Mouse (Mus musculus) kidney, embryonic 14.5 days (tissue): ENCODE measurements at regions not wholly inside any gene's neighbourhood (a gene's known extent, or its start where the extent isn't known, plus 50 kb on each side); places are given as distances from the start of the nearest gene placed in this dataset.
A peak's percentile ranks its signal among the peaks of the same experiment; 100 is the strongest.

Experiments
- ATAC-seq: fragments of 200-750 bp; cut with Nextera tagmentation; 2 replicates; pipeline ENCODE4 v1.8.0; 2017; ENCODE audit warnings: moderate number of reproducible peaks, mild to moderate bottlenecking, moderate TSS enrichment, moderate library complexity; ENCODE audit not compliant: low FRiP score, low TSS enrichment
- H3K27ac ChIP-seq: fragments of 300-500 bp; sonication (generic); 2 replicates; pipeline ENCODE4 v1.5.1; 2014; ENCODE audit warnings: low read depth, mild to moderate bottlenecking, low read length, moderate library complexity, mixed read lengths
- H3K27me3 ChIP-seq: fragments of 300-500 bp; sonication (generic); 2 replicates; pipeline ENCODE4 v1.6.1; 2014; ENCODE audit warnings: mild to moderate bottlenecking, low read length; ENCODE audit not compliant: control insufficient read depth, insufficient read depth
- H3K36me3 ChIP-seq: fragments of 300-500 bp; sonication (generic); 2 replicates; pipeline ENCODE4 v1.6.1; 2014; ENCODE audit warnings: low read length, mixed read lengths; ENCODE audit not compliant: control insufficient read depth, insufficient read depth
- H3K4me1 ChIP-seq: fragments of 300-500 bp; sonication (generic); 2 replicates; pipeline ENCODE4 v1.6.1; 2014; ENCODE audit warnings: low read length, mixed read lengths; ENCODE audit not compliant: control insufficient read depth, insufficient read depth
- H3K4me2 ChIP-seq: fragments of 300-500 bp; sonication (generic); replicated peaks from 2 replicates; pipeline ENCODE4 v1.6.1; 2014; ENCODE audit warnings: low read depth, mild to moderate bottlenecking, low read length
- H3K4me3 ChIP-seq: fragments of 300-500 bp; sonication (generic); 2 replicates; pipeline ENCODE4 v1.5.1; 2014; ENCODE audit warnings: mild to moderate bottlenecking, low read length
- H3K9ac ChIP-seq: fragments of 300-500 bp; sonication (generic); 2 replicates; pipeline ENCODE4 v1.6.1; 2014; ENCODE audit warnings: low read depth, mild to moderate bottlenecking, low read length, moderate library complexity
- H3K9me3 ChIP-seq: fragments of 300-500 bp; sonication (generic); 2 replicates; pipeline ENCODE4 v1.6.1; 2016; ENCODE audit warnings: low read length; ENCODE audit not compliant: control insufficient read depth
- WGBS: fragments of 180-500 bp; shearing (Covaris S2); extraction: QIAGEN DNeasy Blood & Tissue Kit; methylation state at CpG from one replicate; pipeline ENCODE4 v1.1.7; 2014; 5-methylcytosine and 5-hydroxymethylcytosine counted together

- no peak for ATAC-seq
- Histone ChIP-seq H3K27me3 (no peaks in the 10 kb centered on the region), H3K4me1 (no peaks in the 10 kb centered on the region), H3K9ac (no peak overlapping the region), H3K27ac (no peak overlapping the region), H3K4me3 (no peak overlapping the region), H3K36me3 (no peaks in the 10 kb centered on the region), H3K9me3 (0 out of 2 replicates have a peak, but pooled peaks cover 3% of the 10 kb centered on the region), H3K4me2 (no peak overlapping the region)
- WGBS, result 68% methylated on average over 17 of the region's 17 CpGs
Observed at GRCm38 (mm10) chr2:173930606-173931177, 145.4 kb upstream of the Stx16 start.

- no peak for ATAC-seq
- 0 out of 2 replicates have a peak, but pooled peaks cover 3% of the 10 kb centered on the region for H3K9me3 ChIP-seq
- H3K4me3 ChIP-seq, result no peak overlapping the region
- no peak overlapping the region for H3K9ac ChIP-seq
- WGBS, result 83% methylated on average over 5 of the region's 5 CpGs
- no peaks in the 10 kb centered on the region for H3K36me3 ChIP-seq
- no peak overlapping the region for H3K4me2 ChIP-seq
- no peak overlapping the region for H3K27ac ChIP-seq
- H3K4me1 ChIP-seq, result peaks cover 7% of the 10 kb centered on the region
- no peaks in the 10 kb centered on the region for H3K27me3 ChIP-seq
Observed at GRCm38 (mm10) chr2:173935706-173936105, 140.4 kb upstream of the Stx16 start.

DNA sequence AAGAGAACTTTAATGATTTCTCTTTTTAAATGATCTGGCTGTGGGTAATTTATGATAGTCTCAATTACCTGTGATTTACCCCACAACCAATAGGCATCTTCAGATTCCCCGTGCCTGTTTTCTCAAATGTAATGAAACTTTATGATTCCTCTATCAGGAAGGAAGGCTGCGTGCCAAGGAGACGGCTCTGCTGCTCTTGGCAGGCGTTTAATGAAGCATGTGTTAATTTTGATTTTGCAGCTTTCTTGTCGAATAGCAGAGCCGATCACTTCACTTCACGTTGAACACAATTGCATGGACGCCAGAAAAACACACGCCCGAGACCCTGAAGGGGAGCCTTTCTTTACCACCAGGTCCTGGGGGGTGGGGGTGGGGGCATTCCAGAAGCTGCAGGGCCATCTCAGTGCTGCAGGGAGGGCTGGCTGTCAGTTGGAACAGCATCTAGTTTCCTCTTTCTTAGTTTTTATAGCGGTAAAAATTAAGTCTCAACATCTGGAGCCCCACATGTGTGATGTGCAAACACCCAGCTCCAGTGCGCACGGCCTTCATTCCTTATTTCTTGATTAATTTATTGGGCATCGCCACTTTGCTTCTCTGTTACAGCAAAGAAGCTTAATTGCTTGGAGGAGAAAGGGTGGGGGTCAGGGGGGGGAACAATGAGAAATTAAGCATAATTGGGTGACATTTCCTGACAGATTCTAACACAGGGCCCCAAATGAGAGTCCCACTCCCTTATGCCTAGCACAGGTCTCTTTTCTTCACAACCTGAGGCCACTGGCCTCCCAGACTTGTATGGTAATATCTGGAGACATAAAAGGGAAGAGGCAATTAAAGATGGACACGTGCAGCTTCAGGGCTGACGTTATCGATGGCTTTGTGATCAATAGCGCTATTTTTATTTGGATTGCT, 138.3 kb upstream of the Stx16 start:
- Histone ChIP-seq H3K4me2 (peak overlapping the region; percentile 20; the same call in 1 of the 2 replicates), H3K27ac (no peak overlapping the region), H3K9me3 (0 out of 2 replicates have a peak, but pooled peaks cover 3% of the 10 kb centered on the region), H3K9ac (no peak overlapping the region), H3K4me1 (peaks cover 7% of the 10 kb centered on the region), H3K27me3 (no peaks in the 10 kb centered on the region), H3K4me3 (no peak overlapping the region), H3K36me3 (no peaks in the 10 kb centered on the region)
- ATAC-seq, result peak; percentile 41; the same call in 1 of the 2 replicates
- WGBS, result 22% methylated on average over 18 of the region's 18 CpGs

- peak overlapping the region; percentile 20; the same call in 1 of the 2 replicates for H3K4me2 ChIP-seq
- 11% methylated on average over 11 of the region's 11 CpGs for WGBS
- H3K36me3 ChIP-seq, result no peaks in the 10 kb centered on the region
- no peak overlapping the region for H3K9ac ChIP-seq
- H3K4me3 ChIP-seq, result no peak overlapping the region
- H3K27ac ChIP-seq, result no peak overlapping the region
- peaks cover 7% of the 10 kb centered on the region for H3K4me1 ChIP-seq
- no peaks in the 10 kb centered on the region for H3K27me3 ChIP-seq
- ATAC-seq, result peak; percentile 61; the same call in 1 of the 2 replicates
- H3K9me3 ChIP-seq, result no peaks in the 10 kb centered on the region
Observed at GRCm38 (mm10) chr2:173938440-173938787, 137.7 kb upstream of the Stx16 start.

GRCm38 (mm10) chr2:173945441-173945840, 130.7 kb upstream of the Stx16 start:
- H3K9me3 ChIP-seq, result 0 out of 2 replicates have a peak, but pooled peaks cover 6% of the 10 kb centered on the region
- H3K4me3 ChIP-seq, result no peak overlapping the region
- WGBS, result 78% methylated on average over 5 of the region's 5 CpGs
- H3K36me3 ChIP-seq, result no peaks in the 10 kb centered on the region
- no peak overlapping the region for H3K4me2 ChIP-seq
- H3K9ac ChIP-seq, result no peak overlapping the region
- H3K4me1 ChIP-seq, result no peaks in the 10 kb centered on the region
- no peaks in the 10 kb centered on the region for H3K27me3 ChIP-seq
- no peak overlapping the region for H3K27ac ChIP-seq
- no peak for ATAC-seq

GRCm38 (mm10) chr2:173948586-173948985, 127.5 kb upstream of the Stx16 start:
- no peaks in the 10 kb centered on the region for H3K27me3 ChIP-seq
- no peaks in the 10 kb centered on the region for H3K4me1 ChIP-seq
- no peak overlapping the region for H3K4me3 ChIP-seq
- 0 out of 2 replicates have a peak, but pooled peaks cover 6% of the 10 kb centered on the region for H3K9me3 ChIP-seq
- 89% methylated on average over 5 of the region's 5 CpGs for WGBS
- H3K4me2 ChIP-seq, result no peak overlapping the region
- no peak overlapping the region for H3K9ac ChIP-seq
- H3K27ac ChIP-seq, result no peak overlapping the region
- ATAC-seq, result no peak
- H3K36me3 ChIP-seq, result no peaks in the 10 kb centered on the region

- no peak for ATAC-seq
- H3K4me3 ChIP-seq, result no peak overlapping the region
- no peaks in the 10 kb centered on the region for H3K36me3 ChIP-seq
- H3K4me1 ChIP-seq, result no peaks in the 10 kb centered on the region
- H3K9ac ChIP-seq, result no peak overlapping the region
- H3K4me2 ChIP-seq, result no peak overlapping the region; the same call in 1 of the 2 replicates
- H3K9me3 ChIP-seq, result 0 out of 2 replicates have a peak, but pooled peaks cover 1% of the 10 kb centered on the region
- H3K27ac ChIP-seq, result no peak overlapping the region
- 44% methylated on average over 10 of the region's 10 CpGs for WGBS
- H3K27me3 ChIP-seq, result no peaks in the 10 kb centered on the region
Observed at GRCm38 (mm10) chr2:173950164-173950891, 125.8 kb upstream of the Stx16 start.

- 74% methylated on average over 5 of the region's 5 CpGs for WGBS
- Histone ChIP-seq H3K9ac (no peak overlapping the region), H3K27ac (no peak overlapping the region), H3K36me3 (no peaks in the 10 kb centered on the region), H3K4me1 (no peaks in the 10 kb centered on the region), H3K4me3 (no peak overlapping the region), H3K9me3 (no peaks in the 10 kb centered on the region), H3K4me2 (no peak overlapping the region), H3K27me3 (no peaks in the 10 kb centered on the region)
- no peak for ATAC-seq
Observed at GRCm38 (mm10) chr2:173966111-173966510, 110.0 kb upstream of the Stx16 start.
